Mouse (Mus musculus) left cerebral cortex, adult 11 months (tissue): ENCODE measurements at regions not wholly inside any gene's neighbourhood (a gene's known extent, or its start where the extent isn't known, plus 50 kb on each side); places are given as distances from the start of the nearest gene placed in this dataset.

ENCODE experiments used
- DNase-seq: peaks from one replicate; pipeline ENCODE4 v3.0.0; 2022; ENCODE audit warnings: low spot score

DNA sequence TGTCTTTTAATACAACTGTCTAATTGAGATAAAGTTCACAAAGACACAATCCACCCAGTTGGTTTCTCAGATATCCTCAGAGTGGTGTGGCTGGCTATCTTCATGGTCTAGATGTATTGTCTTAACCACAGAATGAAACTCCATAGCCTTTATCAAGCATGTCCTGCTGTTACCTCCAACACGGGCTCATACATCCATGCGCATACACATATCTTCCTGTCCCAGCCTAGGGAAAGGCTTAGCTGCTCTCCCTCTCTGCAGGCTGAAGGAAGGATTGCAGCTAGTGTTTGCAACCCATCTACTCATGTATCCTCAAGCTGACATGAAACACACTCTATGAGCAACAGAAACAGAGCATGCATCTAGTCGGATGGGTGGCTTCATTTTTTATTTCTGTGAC lies 517.2 kb upstream of the Mgmt start:
- no peak for DNase-seq

DNA sequence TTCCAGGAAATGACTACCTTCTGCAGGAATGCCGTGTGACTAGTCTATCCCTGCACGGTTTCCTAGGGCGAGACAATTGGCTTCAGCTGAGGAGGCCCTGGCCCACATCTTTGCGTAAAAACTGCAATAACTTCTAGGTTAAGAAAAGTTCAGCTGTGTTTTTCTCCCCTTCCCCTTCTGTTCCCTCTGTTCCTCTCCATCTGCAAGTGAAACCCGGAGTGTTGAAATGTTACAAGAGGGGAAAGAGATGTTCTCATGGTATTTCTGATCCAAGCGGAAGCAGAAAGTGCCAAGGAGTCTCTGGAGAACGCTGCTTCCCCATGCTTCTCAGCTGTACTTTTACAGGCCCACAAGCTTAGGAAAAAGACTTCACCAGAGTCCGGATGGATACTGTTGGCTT lies 516.7 kb upstream of the Mgmt start:
- DNase-seq = no peak

DNA sequence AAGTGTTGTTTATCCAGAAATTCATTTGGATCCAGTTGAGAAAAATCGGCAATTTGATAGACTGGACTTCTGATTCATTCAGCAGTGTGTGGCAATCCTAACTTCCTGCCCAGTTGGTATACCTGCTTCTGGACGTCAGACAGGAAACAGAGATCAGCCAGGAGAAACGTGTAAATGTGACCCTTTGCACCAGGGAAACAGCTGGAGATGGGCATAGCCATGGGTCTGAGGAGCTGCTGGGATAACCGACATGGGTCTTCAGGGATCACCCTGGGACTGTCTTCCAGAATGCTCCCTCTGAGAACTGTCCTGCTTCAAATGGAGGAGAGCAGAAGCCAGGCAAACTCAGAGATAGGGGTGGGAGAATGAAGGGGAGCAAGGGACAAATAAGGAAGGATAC lies 516.1 kb upstream of the Mgmt start:
- DNase-seq = no peak

DNA sequence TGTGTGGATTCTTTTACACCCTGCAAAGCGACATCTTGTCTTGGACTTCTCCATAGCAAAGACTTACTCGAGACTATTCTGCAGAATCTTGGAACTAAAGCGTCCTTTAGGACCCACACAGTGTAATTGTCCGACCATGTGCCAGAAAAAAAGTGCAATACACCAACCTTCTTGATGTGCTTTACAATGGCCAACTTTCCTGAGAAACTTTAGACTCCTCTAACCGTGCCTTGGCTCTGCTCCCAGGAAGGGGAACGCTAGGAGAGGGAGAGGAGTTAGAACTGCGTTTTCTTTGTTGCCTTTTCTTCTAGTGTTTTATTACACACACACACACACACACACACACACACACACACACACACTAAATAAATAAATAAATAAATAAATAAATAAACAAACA lies 515.1 kb upstream of the Mgmt start:
- no peak for DNase-seq

DNA sequence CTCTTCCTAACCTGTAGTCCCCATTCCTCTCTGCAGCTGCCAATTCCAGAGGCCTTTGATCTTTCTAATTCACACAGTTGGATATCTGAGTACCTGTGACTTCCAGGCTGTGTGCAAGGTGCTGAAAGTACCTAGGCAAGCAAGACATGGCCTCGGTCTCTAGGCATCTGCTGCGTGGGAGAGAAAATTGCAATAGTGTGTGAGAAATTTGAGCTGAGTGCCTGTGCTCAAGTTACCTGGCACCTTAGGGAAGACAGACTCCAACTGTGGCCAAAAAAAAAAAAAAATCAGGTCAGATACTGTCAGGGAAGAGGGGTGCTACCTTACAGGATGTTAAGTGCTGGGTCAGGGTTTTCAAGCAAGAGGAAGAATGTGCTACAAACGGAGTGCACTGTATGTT lies 514.7 kb upstream of the Mgmt start:
- no peak for DNase-seq

DNA sequence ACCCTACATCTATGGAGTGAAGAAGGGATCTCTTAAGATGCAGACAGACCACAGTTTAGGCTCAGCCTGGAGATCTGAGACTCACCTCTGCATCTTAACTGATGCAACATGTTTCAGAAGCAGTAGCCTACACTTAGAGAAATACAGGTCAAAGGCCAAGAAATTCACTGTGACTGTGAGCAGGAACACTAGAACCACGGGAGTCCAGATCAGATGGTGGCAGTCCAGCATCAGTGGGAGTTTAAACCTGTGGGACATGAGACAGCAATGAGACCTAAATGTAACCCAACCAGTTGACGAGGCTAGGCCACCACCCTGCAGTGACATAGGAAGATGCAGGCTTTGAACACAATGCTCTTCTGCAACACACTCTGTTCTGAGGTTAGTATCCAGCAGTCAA lies 511.1 kb upstream of the Mgmt start:
- DNase-seq = no peak

DNA sequence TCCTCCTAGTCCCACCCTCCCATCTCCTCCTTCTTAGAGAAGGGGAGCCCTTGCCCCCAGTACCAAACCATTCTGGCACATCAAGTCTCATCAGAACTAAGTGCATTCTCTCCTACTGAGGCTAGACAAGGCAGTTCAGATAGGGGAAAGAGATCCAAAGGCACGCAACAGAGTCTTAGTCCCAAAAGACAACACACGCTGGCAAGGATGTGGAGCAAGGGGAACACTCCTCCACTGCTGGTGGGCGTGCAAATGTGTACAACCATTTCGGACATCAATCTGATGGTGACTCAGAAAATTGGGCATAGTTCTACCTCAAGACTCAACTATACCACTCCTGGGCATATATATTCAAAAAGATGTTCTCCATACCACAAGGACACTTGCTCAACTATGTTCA lies 506.7 kb upstream of the Mgmt start:
- DNase-seq = no peak

DNA sequence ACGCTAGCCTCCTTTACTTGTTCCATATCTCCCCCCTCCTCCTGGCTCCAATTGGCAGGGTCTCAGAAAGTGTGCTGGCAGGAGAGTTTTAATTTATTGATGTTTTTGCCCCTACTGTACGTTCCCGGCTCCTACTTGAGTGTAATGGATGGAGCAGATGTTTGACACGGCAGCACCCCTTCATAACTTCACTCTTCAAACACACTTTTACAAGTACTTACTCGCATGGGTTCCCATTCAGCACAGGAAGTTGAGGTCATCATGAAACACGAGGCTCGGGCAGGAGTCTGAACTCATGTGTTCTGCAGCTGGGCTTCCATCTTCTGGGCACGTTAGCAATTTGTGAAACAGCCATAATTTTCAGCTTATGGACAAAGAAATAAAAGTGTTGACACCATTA lies 504.3 kb upstream of the Mgmt start:
- no peak for DNase-seq

DNA sequence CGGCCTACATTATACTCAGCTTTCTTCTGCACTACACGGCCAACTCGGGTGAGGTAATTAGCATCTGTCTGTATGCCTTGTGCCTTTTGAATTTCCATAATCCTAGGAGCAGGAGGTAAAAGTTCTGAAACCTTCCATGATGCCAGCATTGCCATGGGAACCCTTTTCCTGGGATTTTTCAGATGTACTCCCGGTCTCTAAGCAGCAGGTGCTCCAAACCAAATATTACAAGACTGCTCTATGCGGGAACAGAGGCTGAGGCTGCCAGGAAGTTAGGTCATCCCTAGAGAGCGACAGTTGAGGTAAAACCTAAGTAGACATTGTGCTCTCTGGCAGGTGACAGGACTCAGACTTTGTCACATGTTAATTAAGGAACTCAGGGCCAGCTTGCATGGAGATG lies 501.0 kb upstream of the Mgmt start:
- DNase-seq = no peak

DNA sequence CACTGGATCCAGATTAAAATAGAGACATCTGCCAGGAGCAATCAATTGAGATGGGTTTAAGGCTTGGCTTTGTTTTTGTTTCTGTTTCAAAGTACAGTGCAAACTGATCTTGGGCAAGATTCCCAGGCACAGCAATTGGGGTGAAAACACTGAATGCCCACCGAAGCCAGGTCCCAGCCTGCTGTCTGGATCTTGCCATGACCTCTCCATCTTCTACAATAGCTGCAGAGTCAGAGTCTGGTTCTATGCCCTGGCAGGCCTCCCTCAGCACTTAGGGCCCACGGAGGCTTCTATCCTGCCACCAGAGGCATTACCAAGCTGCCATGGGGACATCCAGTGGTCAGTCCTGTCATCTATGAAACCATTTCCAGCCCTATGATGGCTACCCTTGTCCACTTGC lies 498.6 kb upstream of the Mgmt start:
- DNase-seq = peak; percentile 2

DNA sequence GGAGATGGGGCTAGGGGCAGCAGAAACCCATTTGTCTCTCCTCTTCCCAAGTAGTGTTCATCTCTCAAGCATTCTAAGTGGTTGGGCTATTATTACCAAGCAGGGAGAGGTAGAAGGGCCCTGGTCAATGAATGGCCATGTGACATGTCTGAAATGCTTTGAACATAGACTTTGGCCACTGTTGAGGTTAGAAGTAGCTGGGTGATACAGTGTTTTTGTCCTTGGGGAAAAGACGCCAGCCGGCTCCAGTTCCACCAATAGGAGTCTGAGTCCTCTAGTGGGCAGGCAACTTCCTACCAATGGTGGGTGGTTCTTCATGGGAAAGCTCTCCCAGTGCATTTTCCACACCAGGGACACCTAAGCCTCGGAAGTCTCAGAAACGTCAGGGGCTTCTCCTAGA lies 497.3 kb upstream of the Mgmt start:
- no peak for DNase-seq

DNA sequence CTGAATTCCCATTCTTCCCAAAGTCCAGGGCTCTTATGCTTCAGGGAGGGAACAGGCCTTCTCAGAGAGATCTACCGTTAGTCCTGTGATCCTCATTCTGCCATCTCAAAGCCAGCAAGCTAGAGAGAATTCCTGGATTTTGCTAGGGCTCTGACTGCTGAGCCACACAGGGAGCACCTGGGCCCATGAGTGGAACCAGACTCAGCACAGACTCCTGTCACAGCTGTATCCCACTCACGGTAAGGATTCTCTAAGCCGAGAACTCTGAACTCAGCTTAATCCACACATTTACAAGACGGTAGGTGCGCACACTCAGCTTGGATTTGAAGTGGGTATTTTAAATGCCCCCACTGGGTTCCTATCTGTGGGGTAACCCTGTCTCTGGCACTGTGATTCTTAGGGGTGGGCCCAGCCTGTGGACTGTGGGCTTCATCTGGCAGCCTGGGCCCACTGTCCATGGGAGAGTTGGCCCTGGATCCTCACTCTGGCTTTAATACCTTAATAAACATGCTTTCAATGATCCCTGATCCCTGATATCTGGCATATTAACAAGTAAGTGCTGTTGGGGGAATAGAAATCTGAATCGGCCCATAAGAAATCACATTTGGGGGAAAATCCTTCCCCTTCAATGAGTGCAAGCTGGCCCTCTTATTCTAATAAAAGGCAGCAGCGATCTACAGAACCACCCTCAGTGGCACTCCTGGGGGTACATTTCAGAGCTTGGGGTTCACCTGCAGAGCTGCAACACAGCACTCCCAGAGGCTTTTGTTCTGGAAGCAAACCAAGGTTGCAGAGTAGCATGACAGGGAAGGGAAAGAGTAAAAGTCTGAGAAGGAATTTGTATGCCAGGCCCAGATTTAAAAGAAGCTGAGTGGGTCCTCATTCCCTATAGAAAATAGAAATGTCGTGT lies 491.5 kb upstream of the Mgmt start:
- DNase-seq = no peak

DNA sequence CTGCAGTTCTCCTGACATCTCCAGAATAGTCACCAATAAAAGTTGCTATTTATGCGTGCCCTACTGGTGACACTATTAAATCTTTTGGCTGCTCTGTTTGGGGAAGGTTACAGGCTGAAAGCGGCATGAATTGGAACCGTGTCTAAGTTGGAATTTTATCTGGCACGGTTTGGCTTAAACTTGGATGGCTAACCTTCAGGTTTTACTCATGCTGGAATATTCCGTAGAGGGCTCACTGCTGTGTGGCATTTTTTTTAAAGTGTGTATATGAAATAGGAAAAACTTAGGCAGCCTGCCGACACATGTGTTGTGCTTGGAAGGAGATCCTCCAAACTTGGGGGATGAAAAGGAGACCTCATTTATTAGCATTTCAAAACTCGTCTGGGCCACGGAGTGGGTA lies 489.0 kb upstream of the Mgmt start:
- DNase-seq = no peak

DNA sequence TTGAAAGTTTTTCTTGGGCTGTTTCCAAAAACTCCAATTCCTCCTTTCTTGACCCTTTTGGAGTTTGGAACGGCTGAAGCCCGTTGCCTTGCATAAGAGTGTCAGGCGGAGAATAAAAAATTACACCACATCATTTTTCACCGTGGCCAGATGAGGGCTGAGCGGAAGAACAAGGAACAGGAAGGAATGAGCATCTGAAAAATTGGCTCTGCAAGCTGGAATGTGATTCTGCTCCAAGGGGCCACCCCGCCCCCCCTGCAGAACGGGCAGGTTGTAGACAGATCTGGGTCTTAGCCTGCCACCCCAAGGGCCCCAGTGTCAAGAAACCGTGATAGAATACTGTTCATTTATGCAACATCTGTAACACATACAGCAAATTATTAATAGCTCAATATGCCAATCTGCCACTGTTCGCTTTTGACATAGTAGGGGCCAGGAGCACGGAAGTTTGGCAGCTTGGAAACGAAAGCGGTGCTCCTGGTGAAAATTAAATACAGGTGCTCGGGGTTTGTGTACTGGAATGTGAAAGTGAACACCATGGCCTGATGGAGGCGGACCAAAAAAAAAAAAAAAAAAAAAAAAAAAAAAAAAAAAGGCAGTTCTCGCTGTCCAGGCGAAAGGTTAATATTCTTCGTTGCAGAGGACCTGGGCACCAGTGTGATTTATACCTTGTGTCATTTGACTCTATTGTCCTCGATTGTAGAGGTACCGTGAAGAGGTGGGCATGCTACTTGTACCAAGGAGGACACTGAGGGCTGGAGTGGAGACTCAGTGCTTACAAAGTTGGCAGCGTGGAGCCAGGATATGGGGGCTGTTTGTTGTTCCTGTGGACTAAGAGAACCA lies 487.9 kb upstream of the Mgmt start:
- no peak for DNase-seq

DNA sequence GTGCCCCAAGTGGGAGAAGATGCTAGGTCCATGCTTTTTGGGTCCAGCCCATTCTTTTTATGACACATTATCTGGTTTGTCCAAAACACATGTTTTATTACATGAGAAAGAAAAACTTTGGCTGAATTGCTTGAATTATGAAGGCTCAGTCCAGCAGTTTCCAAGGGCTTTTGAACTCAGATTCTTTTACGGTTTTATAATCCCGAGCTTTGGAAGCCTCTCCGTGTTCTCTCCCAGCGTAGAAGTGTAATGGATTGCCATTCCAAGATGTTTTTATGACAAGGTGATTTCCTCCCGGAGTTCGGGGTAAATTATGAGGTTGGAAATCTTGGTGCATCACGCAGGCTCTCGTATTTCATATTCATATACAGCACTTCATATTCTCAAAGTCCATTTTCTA lies 479.6 kb upstream of the Mgmt start:
- DNase-seq = no peak

DNA sequence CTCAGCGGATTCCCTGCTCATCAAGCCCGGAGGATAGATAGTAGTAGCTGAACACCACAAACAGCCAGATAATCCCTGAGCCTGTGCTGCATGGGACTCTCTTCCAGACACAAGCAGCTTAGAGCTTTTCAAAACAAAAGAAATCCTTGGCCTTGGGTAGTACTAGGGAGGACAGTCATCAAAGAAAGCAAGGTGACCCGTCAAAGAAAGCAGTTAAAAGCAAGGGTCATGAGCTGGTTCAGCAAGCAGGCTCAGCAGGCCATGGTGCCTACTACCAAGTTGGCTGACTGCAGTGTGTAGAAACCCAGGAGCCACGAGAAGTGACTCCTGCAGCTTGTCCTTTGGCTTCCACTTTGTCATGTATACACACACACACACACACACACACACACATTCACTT lies 477.1 kb upstream of the Mgmt start:
- DNase-seq = no peak

DNA sequence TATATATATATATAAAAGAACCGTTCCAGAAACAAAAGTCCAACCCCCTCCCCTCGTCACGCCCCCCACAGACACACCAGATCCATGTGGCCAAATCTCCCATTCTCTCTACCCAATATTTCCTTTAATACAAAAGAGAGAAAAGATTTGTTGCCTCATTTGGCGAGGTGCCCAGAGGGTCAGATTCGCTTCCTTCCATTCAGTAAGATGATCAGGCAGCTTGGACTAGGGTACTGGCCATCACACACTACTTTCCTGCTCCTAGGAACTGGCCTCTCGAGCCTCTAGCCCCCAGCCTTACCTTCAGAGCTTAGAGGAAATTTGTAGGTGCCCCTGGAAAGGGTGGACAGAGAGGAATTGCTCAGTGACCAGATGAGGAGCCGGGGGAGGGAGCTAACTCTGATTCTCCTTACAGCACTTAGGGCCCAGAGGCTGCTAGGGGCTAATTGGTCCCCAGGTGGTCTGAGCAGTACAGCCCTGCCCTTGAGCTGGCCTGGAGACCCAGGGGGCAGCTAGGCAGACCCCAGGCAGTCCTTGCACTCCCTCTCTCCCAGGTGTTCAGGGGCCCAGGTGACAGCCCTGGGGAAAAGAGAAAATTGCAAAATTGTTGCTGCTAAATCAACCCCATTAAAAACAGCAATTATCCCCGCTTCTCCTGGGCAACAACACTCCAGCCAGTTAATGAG lies 470.4 kb upstream of the Mgmt start:
- no peak for DNase-seq

DNA sequence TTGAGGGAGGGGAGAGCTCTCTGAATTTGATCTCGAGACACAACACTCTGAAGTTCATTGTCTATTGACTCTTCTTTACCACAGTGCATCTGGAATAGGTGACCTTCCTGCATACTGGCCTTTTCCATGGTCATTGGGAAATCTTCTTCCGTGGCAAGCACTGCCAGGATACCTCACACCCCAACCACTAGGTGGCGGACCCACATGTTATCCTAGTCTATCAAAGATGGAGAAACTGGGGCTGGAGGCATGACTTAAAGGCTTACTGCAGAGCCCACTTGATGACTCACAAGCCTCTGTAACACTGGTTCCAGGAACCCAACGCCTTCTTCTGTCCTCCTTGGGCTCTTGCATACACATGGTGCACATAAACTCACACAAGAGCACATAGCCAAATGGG lies 467.2 kb upstream of the Mgmt start:
- DNase-seq = no peak

DNA sequence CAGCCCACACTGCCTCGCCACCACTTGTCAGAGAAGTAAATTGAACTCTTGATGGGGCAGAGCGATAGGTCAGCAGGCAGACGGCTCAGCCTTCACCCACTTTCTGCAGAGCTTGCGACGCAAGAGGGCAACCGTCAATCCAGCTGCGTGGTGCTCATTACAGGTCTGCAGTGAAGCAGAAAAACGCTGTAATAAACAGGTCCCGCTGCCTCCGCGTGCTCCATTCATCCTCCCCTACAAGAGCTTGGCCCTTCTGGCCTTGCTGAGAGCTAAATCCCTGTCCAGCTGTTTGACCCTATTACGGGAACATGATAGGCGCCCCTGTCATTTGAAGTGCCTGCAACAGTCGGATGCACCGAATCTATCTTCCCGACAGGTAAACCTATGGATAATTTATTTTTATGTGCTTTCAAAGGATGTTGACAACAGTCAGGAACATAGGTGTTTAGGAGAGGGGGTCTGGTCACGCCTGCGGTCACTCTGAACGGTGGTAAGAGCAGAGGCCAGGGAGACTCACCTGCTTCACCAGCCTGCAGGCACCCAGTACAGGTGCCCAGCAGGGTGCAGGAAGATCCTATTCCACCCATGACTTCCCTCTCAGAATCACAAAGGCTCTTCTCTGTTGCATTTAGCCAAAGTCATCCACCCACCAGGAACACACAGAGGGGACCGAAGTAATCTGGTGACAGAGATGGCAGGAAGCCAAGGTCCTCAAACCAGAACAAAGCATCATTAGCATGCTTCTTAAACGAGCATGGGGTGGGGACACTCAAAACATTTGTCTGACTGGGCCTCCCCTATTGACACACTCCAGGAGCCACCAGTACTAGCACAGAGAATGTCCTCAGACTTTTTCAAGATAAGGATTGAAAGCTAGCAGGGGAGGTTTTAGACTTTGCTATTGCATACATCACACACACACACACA lies 464.1 kb upstream of the Mgmt start:
- no peak for DNase-seq

DNA sequence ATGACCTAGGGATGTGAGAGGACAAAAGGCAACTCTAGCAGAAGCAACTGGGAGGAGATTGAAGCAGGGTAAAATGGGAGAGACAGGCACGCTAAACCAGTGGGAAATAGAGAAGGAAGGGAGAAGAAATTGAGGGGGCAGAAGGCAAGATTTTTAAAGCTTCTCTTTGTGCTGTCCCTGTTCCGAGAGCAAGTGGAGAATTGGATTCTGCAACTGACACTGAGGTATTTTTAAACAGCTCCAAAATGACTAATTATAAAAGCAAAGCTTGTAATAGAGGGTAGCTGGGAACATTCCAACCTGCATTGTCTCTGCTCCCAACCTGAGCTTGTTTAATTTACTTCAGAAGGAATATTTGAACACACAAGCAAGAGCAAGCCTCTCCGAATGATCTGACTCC lies 460.7 kb upstream of the Mgmt start:
- DNase-seq = peak; percentile 8

DNA sequence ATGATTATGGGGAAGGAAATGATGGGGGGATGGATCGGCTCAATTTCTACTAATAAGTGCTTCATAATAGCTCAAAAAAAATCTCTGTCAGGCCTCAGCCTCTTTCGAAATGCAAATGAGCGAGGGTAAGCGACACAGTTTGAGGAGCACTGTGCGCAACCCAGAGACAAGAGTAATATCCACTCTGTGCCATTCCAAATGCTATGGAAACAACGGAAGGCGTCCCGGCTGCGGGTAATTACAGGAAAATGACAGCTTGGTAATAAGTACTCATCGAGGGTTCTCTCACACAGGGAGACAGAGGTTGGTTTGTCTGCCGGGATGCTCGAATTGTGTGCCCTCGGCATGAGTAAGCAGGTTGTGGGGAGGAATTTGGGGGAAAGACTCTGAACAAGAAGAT lies 459.9 kb upstream of the Mgmt start:
- no peak for DNase-seq

DNA sequence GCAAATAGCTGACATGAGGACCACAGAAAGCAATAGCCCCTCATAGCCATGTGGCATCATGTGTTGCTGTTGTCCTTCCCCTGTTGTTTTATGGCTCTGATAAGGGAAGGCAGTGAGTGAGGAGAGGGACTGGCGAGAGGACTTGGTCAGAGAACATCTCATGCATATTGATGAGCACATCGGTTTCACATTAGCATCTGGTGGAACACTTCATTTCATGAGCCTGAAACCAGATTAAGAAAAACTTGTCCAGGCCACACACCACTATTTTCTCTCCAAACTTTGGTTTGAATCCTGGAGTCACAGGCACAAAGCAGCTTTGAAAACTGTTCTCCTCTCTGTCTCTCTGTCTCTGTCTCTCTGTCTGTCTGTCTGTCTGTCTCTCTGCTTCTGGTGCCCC lies 451.0 kb upstream of the Mgmt start:
- no peak for DNase-seq
